Comparison of ENCODE assay signal across 18 mouse cellular contexts in genomic region chr3:100266976-100267375, GRCm38 (mm10).
DNase-seq lines count a peak whose midpoint lies in the region; ATAC-seq and TF ChIP-seq lines count a peak whose summit lies in the region.
"Had no signal": no experiment of that assay in that cellular context is flagged by ENCODE, and none has a peak within 500 bp of the region (broad histone marks: within the 10 kb centered on the region; RNA-seq: fewer than 3 reads in every experiment).

No protein-coding gene starts in this region.

- dilution Hi-C loops in CH12.LX (cut with MboI; ENCODE audit: extremely low pct_ligation_motif_present, extremely low pct_unique_long_range_greater_than_20kb, low sequenced_read_pairs): no loop called here

- no peak for TF ChIP-seq EP300 in CH12.LX (IDR thresholded peaks at IDR 0.05; ENCODE audit: low read length)

- peak; percentile 58 for TF ChIP-seq RAD21 in CH12.LX (IDR thresholded peaks at IDR 0.05; ENCODE audit: low read depth, low read length)

- peak in 1 of 2 experiments; percentile 51; a peak in 2 of 4 replicates for TF ChIP-seq CTCF in CH12.LX (conservative IDR thresholded peaks at IDR 0.05 in 1 of 2, IDR thresholded peaks at IDR 0.05 in 1 of 2; ENCODE audit: low read depth in 2 of 2, low read length in 2 of 2)
- TF ChIP-seq CTCF in layer of hippocampus, adult 2 months (conservative IDR thresholded peaks at IDR 0.05): no peak

- H3K79me2 ChIP-seq in CH12.LX (replicated peaks; ENCODE audit: control insufficient read depth, extremely low read depth, insufficient read depth, poor library complexity, severe bottlenecking): no peaks in the 10 kb centered on the region

- no peaks in the 10 kb centered on the region for H3K9me3 ChIP-seq in CH12.LX (replicated peaks; ENCODE audit: low read length)
- H3K9me3 ChIP-seq: embryonic facial prominence, embryonic 10.5 days; forebrain, embryonic 13.5 days; forebrain, embryonic 15.5 days had no signal

- H3K36me3 ChIP-seq in CH12.LX (replicated peaks in 1 of 2; ENCODE audit: control insufficient read depth in 1 of 2, insufficient read depth in 1 of 2, low read length in 1 of 2): no peaks in the 10 kb centered on the region
- H3K36me3 ChIP-seq: embryonic facial prominence, embryonic 10.5 days; embryonic facial prominence, embryonic 12.5 days; forebrain, embryonic 15.5 days had no signal

- H3K9ac ChIP-seq in CH12.LX (ENCODE audit: insufficient read depth, low read depth): no peak overlapping the region
- H3K9ac ChIP-seq: embryonic facial prominence, embryonic 12.5 days; forebrain, embryonic 13.5 days; forebrain, embryonic 15.5 days; forebrain, postnatal 0 days had no signal

- in situ Hi-C loops in CH12.LX (cut with MboI; ENCODE audit: low pct_ligation_motif_present, low pct_unique_long_range_greater_than_20kb, low sequenced_read_pairs): no loop called here

- no peak for TF ChIP-seq POLR2A in CH12.LX (IDR thresholded peaks at IDR 0.05; ENCODE audit: low read depth, low read length)

- H3K4me3 ChIP-seq in CH12.LX (replicated peaks in 1 of 3; ENCODE audit: low read depth in 2 of 3, low read length in 2 of 3, poor library complexity in 1 of 3): no peak overlapping the region
- H3K4me3 ChIP-seq in layer of hippocampus, adult 2 months: no peak overlapping the region
- H3K4me3 ChIP-seq: embryonic facial prominence, embryonic 10.5 days; embryonic facial prominence, embryonic 12.5 days; forebrain, embryonic 13.5 days; forebrain, embryonic 15.5 days had no signal

- H3K27ac ChIP-seq in CH12.LX (ENCODE audit: insufficient read depth, low read depth): no peak overlapping the region
- no peak overlapping the region for H3K27ac ChIP-seq in layer of hippocampus, adult 2 months
- H3K27ac ChIP-seq: embryonic facial prominence, embryonic 10.5 days; embryonic facial prominence, embryonic 12.5 days; forebrain, embryonic 13.5 days; forebrain, embryonic 15.5 days had no signal

- ATAC-seq in CD4-positive, CD25-positive, alpha-beta regulatory T cell, adult 4 months: no peak
- ATAC-seq: forebrain, embryonic 13.5 days; forebrain, embryonic 15.5 days; forebrain, postnatal 0 days had no signal

- no peaks in the 10 kb centered on the region for H3K27me3 ChIP-seq in CH12.LX (replicated peaks)
- H3K27me3 ChIP-seq: embryonic facial prominence, embryonic 12.5 days; forebrain, embryonic 13.5 days; forebrain, embryonic 15.5 days had no signal

- no peaks in the 10 kb centered on the region for H3K4me1 ChIP-seq in CH12.LX (ENCODE audit: control insufficient read depth in 1 of 2, insufficient read depth in 2 of 2)
- H3K4me1 ChIP-seq: embryonic facial prominence, embryonic 10.5 days; embryonic facial prominence, embryonic 12.5 days; forebrain, embryonic 13.5 days; forebrain, embryonic 15.5 days had no signal

- H3K4me2 ChIP-seq in CH12.LX (ENCODE audit: insufficient read depth, low read depth, poor library complexity, severe bottlenecking): no peak overlapping the region
- H3K4me2 ChIP-seq: embryonic facial prominence, embryonic 12.5 days; forebrain, embryonic 13.5 days; forebrain, embryonic 15.5 days had no signal

- DNase-seq in CH12.LX (ENCODE audit: extremely low read depth): no peak
- DNase-seq in Muller cell, postnatal 12 days (ENCODE audit: inconsistent ontology term): peak; percentile 5
- peak; percentile 4 for DNase-seq in brain, adult 2 months (ENCODE audit: low read depth, low spot score)
- no peak for DNase-seq in layer of hippocampus, adult 2 months (ENCODE audit: low spot score in 2 of 2)
- DNase-seq: adrenal gland, adult 2 months; adrenal gland, postnatal 10 days; adrenal gland, postnatal 25 days; cerebellum, adult 11-12 months; cerebellum, adult 2 months; cerebellum, adult 9-10 months; cerebellum, postnatal 10 days; cerebellum, postnatal 25 days; forebrain, postnatal 0 days had no signal

TF ChIP-seq in CH12.LX, 34 proteins besides CTCF, POLR2A, EP300 and RAD21:
- TF ChIP-seq USF1 (IDR thresholded peaks at IDR 0.05; ENCODE audit: low read depth, low read length) (peak; percentile 38; the same call in 1 of the 2 replicates), MAFK (IDR thresholded peaks at IDR 0.05; ENCODE audit: insufficient replicate concordance, low read length) (no peak), JUND (conservative IDR thresholded peaks at IDR 0.05; ENCODE audit: low read depth, low read length) (no peak), GABPA (IDR thresholded peaks at IDR 0.05; ENCODE audit: insufficient replicate concordance, low read depth, low read length) (no peak), TBP (conservative IDR thresholded peaks at IDR 0.05; ENCODE audit: low read depth, low read length) (no peak), ZC3H11A (IDR thresholded peaks at IDR 0.05; ENCODE audit: low read depth, low read length) (peak; percentile 3; the same call in 1 of the 2 replicates), MAX (IDR thresholded peaks at IDR 0.05; ENCODE audit: low read length) (0 out of 2 replicates have a peak, but pooled peaks have one; percentile 35), IRF4 (IDR thresholded peaks at IDR 0.05; ENCODE audit: low read depth, low read length) (no peak), USF2 (conservative IDR thresholded peaks at IDR 0.05; ENCODE audit: low read depth, low read length) (0 out of 2 replicates have a peak, but pooled peaks have one; percentile 22), KAT2A (IDR thresholded peaks at IDR 0.05; ENCODE audit: insufficient replicate concordance, low read length) (no peak), SMC3 (IDR thresholded peaks at IDR 0.05; ENCODE audit: low read depth, low read length) (peak; percentile 42), SIN3A (IDR thresholded peaks at IDR 0.05; ENCODE audit: low read length) (no peak), MXI1 (IDR thresholded peaks at IDR 0.05; ENCODE audit: low read depth, low read length) (no peak)
TF ChIP-seq in CH12.LX: peak in this region for 5.

Comparison
In these comparisons a context has a peak if more than half of its experiments do, and no peak if none do; other contexts are left out.
1. DNase-seq: peak in Muller cell, postnatal 12 days (single experiment) and brain, adult 2 months (single experiment); none in CH12.LX (single experiment) and layer of hippocampus, adult 2 months (0 of 2).